Mouse (Mus musculus): ENCODE data around the gene Zmynd8.

The Zmynd8 gene

GRCm38 (mm10) chr2:165748426-165748825, 150.4 kb downstream of the Zmynd8 start:
- peak; percentile 36 for DNase-seq (ENCODE audit: low spot score)

- no peak for DNase-seq (ENCODE audit: low spot score)
These were observed 150.8 kb downstream of the Zmynd8 start for GRCm38 (mm10) chr2:165747975-165748374.

- no peak for DNase-seq (ENCODE audit: low spot score)
These were observed 153.3 kb downstream of the Zmynd8 start for GRCm38 (mm10) chr2:165745306-165746098.

GRCm38 (mm10) chr2:165742210-165742786, 156.5 kb downstream of the Zmynd8 start:
- DNase-seq (ENCODE audit: low spot score): peak; percentile 38

GRCm38 (mm10) chr2:165741526-165742050, 157.2 kb downstream of the Zmynd8 start:
- DNase-seq (ENCODE audit: low spot score): no peak

GRCm38 (mm10) chr2:165740982-165741381, 157.8 kb downstream of the Zmynd8 start:
- peak; percentile 54 for DNase-seq (ENCODE audit: low spot score)

GRCm38 (mm10) chr2:165740381-165740780, 158.4 kb downstream of the Zmynd8 start:
- no peak for DNase-seq (ENCODE audit: low spot score)

- no peak for DNase-seq (ENCODE audit: low spot score)
These were observed 162.5 kb downstream of the Zmynd8 start for GRCm38 (mm10) chr2:165736297-165736696.

Data from embryo, embryonic 10 days (tissue).